Mouse (Mus musculus) activated CD4-positive, CD25-positive, alpha-beta regulatory T cell, adult 4 months (primary cell): ENCODE measurements around the gene Klhdc4. TPM values are rescaled to one million over a fixed set of nuclear protein-coding genes. Genes with fewer than 3 reads are reported as not detected.

Source experiments
- ATAC-seq: one replicate; pipeline ENCODE4 v1.8.0; 2017
- polyA plus RNA-seq, 2 experiments: library from polyadenylated mRNA; unstranded; fragments of 100-300 nt; shearing (Covaris generic); gene quantifications; one replicate each; pipeline ENCODE4 v1.2.1; 2017

Gene Klhdc4
- polyA plus RNA-seq, 2 experiments from 2014 or later: 17.7 to 18.6 TPM

GRCm38 (mm10) chr8:121849303-121849702 lies 19.9 kb upstream of the Klhdc4 start:
- no peak for ATAC-seq

GRCm38 (mm10) chr8:121848495-121848894 lies 19.1 kb upstream of the Klhdc4 start:
- ATAC-seq: no peak

GRCm38 (mm10) chr8:121847987-121848386 lies 18.6 kb upstream of the Klhdc4 start:
- ATAC-seq: no peak

- ATAC-seq: no peak
Measured at GRCm38 (mm10) chr8:121847261-121847822, 18.0 kb upstream of the Klhdc4 start.

GRCm38 (mm10) chr8:121846815-121847214 lies 17.4 kb upstream of the Klhdc4 start:
- no peak for ATAC-seq

GRCm38 (mm10) chr8:121844765-121845164 lies 15.4 kb upstream of the Klhdc4 start:
- no peak for ATAC-seq

GRCm38 (mm10) chr8:121843184-121843733 lies 13.9 kb upstream of the Klhdc4 start:
- ATAC-seq: no peak

- ATAC-seq: no peak
Measured at GRCm38 (mm10) chr8:121842064-121842955, 12.9 kb upstream of the Klhdc4 start.

- peak; percentile 81 for ATAC-seq
Measured at GRCm38 (mm10) chr8:121841242-121841641, 11.9 kb upstream of the Klhdc4 start.

- ATAC-seq: peak; percentile 76
Measured at GRCm38 (mm10) chr8:121832503-121832902, 3.1 kb upstream of the Klhdc4 start.

GRCm38 (mm10) chr8:121832061-121832460 lies 2.7 kb upstream of the Klhdc4 start:
- no peak for ATAC-seq

GRCm38 (mm10) chr8:121829777-121830362 lies 501 bp upstream of the Klhdc4 start:
- peak; percentile 37 for ATAC-seq

GRCm38 (mm10) chr8:121828376-121829023 lies 869 bp downstream of the Klhdc4 start:
- no peak for ATAC-seq

GRCm38 (mm10) chr8:121827726-121828125 lies 1.6 kb downstream of the Klhdc4 start:
- no peak for ATAC-seq

GRCm38 (mm10) chr8:121821770-121822169 lies 7.6 kb downstream of the Klhdc4 start:
- no peak for ATAC-seq

- ATAC-seq: no peak
Measured at GRCm38 (mm10) chr8:121821320-121821719, 8.0 kb downstream of the Klhdc4 start.

- no peak for ATAC-seq
Measured at GRCm38 (mm10) chr8:121820840-121821239, 8.5 kb downstream of the Klhdc4 start.

- ATAC-seq: no peak
Measured at GRCm38 (mm10) chr8:121818226-121818625, 11.1 kb downstream of the Klhdc4 start.

GRCm38 (mm10) chr8:121811931-121812570 lies 17.3 kb downstream of the Klhdc4 start:
- ATAC-seq: no peak

GRCm38 (mm10) chr8:121811502-121811901 lies 17.9 kb downstream of the Klhdc4 start:
- ATAC-seq: no peak

- no peak for ATAC-seq
Measured at GRCm38 (mm10) chr8:121809524-121810155, 19.7 kb downstream of the Klhdc4 start.

GRCm38 (mm10) chr8:121808032-121808431 lies 21.3 kb downstream of the Klhdc4 start:
- no peak for ATAC-seq
